Mouse (Mus musculus): Measurements from ENCODE around the gene Cfap206.
A peak's percentile ranks its signal among the peaks of the same experiment; 100 is the strongest.
"Not testable (repeated sequence)": the region's sequence is repeated elsewhere in the genome, so short reads cannot be mapped to it uniquely, and the experiment has no call there.

Gene Cfap206

GRCm38 (mm10) chr4:34729851-34730341 lies at the start of gene Cfap206:
TSS of gene Cfap206 (minus strand) at chr4:34730206.
- peak; percentile 9 for DNase-seq

- DNase-seq = peak; percentile 88
Measured at GRCm38 (mm10) chr4:34777677-34778527, 47.9 kb upstream of the Cfap206 start, which contains the start of gene Smim8. TSS of gene Smim8 (minus strand) at chr4:34778423.

- DNase-seq = no peak
Measured at GRCm38 (mm10) chr4:34771652-34772371, 41.8 kb upstream of the Cfap206 start.

DNA sequence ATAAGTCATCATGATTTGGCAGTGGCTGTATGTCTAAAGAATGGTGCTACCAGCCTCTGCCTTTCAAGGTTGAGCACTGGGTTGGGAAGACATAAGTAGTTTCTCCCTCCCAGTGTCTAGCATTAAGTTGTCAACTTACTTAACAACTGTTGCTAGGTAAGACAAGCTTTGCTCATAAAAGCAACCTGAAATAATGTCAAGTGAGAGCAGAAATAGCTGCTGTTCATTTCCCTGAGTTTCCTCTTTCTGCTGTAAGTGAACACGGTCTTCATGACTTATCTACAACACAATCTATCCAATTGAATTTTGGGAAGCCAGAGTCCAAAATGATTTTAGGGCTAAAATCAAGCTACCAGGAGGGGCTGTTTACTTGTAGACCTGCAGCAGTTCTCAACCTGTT lies 26.2 kb upstream of the Cfap206 start, which contains the start of gene Gm136:
Gene Gm136 (minus strand): TSS at position 101 of the 400 bp plus-strand sequence.
- DNase-seq = no peak

DNA sequence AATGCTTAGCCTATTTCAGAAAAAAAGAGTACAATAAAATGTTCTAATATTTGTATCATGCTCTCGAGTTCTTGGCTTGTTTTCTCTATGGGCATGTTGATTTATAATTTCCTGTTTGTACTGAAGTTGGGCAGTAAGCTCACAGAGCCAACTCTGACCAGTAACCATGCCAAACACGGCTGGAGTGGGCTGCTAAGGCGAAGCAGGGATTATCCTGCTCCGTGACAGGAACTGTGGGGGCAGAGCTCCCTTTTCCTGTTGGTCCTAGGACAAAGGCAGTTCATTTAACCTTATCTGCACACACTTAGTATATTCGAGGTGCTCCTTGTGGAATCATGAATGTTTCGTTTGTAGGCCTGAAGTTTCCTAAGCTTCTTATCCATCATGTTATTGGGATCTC lies 19.2 kb upstream of the Cfap206 start:
- no peak for DNase-seq

GRCm38 (mm10) chr4:34734461-34734860 lies 4.5 kb upstream of the Cfap206 start:
- no peak for DNase-seq

DNA sequence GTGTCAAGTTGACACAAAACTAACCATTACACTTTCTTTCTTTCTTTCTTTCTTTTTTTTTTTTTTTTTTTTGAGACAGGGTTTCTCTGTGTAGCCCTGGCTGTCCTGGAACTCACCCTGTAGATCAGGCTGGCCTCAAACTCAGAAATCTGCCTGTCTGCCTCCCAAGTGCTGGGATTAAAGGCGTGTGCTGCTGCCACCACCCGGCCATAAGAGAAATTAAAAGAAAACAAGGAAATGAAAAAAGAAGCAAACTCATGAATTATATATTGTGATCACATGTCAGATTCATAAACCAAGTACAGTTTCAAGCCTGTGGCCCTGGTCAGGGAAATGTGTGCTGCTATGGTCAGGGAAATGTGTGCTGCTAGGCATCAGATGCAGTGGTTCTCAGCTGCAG lies 3.4 kb upstream of the Cfap206 start:
- DNase-seq = not testable (repeated sequence)

DNA sequence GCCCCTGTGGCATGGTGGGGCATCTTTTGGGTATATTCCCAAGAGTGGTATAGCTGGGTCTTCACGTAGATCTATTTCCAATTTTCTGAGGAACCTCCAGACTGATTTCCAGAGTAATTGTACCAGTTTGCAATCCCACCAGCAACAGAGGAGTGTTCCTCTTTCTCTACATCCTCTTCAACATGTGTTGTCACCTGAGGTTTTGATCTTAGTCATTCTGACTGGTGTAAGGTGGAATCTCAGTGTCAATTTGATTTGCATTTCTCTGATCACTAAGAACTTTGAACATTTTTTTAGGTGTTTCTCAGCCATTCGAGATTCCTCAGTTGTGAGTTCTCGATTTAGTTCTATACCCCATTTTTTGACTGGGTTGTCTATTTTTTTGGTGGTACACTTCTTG lies 4.3 kb downstream of the Cfap206 start:
- DNase-seq = not testable (repeated sequence)

GRCm38 (mm10) chr4:34724306-34724705 lies 5.7 kb downstream of the Cfap206 start:
- no peak for DNase-seq

- no peak for DNase-seq
Measured at GRCm38 (mm10) chr4:34723186-34723585, 6.8 kb downstream of the Cfap206 start.

GRCm38 (mm10) chr4:34720127-34720895 lies 9.7 kb downstream of the Cfap206 start:
- DNase-seq = no peak

DNA sequence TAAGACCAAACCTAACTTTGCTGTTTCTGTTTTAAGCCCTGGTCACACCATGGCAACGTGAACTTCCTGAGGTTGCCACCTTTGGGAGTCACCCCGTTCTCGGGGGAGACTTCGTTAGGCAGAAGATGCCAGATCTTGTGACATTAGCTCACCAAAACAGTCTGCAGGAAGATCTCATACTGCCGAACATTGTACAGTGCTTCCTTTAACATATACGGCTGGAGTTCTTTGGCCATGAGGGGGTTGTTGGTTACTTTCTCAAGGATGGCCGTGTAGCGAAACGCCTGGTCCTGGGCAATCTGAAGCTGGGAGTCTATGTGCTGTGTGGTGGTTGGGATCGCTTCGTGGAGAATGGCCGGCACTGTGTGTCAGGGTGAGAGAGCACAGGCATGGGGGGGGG lies 10.6 kb downstream of the Cfap206 start:
- DNase-seq = no peak

DNA sequence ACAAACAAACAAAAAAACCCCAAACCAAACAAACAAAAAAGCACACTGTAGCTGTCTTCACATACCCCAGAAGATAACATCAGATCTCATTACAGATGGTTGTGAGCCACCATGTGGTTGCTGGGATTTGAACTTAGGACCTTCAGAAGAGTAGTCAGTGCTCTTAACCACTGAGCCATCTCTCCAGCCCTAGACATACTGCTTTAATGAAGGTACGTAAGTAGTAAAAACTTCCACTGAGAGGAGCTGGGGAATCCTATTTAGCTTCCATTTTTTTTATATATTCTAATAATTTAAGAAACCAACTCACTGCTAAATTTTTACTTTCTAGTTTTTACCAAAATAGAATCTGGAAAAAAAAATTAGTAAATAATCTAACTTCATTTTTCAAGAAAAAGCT lies 14.9 kb downstream of the Cfap206 start:
- no peak for DNase-seq

DNA sequence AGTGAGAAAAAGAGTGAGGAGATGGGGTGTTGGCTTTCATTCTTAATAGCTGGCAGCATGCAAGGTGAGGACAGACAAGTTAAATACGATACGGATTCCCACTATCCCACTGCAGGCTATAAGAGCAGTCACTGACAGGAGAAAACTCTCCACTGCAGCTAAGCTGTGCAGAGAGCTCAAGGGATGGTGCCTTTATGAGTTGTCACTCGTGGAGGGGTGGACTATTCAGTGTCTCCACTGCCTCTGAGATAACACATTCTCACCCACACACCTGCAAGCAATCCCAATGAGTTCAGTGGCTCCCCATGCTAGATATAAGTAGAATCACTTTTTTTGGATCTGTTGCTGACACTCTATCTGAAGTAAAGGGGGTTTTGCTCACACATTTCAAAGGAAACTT lies 21.9 kb downstream of the Cfap206 start:
- no peak for DNase-seq

DNA sequence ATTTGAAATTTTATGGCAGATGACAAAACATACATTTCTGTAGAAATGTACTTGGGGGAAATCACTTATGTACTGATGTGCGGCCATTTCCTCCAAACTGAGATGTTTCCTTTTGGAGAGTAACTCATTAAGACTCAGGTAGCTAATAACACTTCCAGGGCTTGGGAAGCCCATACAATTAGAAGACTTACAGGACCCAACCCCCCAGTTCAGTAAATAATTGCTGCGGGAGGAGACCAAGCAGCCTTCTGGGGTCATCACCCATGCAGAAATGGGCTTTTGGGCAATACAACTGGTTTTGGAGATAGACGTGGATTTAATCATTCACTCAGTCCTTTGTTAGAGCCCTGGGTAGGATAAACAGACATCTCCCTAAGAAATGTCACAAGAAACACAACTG lies 22.8 kb downstream of the Cfap206 start:
- no peak for DNase-seq

- DNase-seq = no peak
Measured at GRCm38 (mm10) chr4:34703029-34703428, 27.0 kb downstream of the Cfap206 start.

DNA sequence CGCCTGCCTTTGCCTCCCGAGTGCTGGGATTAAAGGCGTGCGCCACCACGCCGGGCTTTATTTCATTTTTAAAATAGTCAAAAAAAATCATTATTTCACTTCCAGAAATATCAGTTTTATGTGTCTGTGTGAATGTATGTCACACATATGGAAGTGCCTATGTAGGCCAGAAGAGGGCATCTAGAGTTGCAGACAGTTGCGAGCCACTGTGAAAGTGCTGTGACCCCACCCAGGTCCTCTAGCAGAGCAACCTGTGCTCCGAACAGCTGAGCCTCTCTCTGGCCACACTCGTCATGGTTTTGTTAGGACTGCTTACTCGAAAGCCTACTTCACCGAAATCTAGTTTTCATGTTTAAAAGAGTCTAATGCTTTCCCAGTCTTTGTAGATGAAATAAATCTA lies 27.8 kb downstream of the Cfap206 start:
- DNase-seq = no peak

DNA sequence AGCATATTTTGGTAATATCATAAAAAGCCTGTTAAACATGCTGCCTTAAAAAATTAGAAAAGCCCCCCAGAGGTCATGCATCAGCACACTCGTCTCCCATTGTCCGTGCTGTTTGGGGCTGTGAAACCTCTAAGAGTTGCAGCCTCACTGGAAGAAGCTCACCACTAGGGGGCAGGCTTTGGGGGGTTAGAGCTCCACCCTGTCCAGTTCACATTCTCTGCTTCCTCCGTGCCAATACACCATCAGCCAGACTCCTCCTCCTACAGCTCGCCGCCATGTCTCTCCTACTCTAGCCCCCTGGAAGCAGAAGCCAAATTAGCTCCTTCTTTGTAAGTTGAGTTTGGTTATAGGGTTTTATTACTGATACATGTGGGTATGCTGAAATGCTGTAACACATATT lies 28.5 kb downstream of the Cfap206 start:
- no peak for DNase-seq

DNA sequence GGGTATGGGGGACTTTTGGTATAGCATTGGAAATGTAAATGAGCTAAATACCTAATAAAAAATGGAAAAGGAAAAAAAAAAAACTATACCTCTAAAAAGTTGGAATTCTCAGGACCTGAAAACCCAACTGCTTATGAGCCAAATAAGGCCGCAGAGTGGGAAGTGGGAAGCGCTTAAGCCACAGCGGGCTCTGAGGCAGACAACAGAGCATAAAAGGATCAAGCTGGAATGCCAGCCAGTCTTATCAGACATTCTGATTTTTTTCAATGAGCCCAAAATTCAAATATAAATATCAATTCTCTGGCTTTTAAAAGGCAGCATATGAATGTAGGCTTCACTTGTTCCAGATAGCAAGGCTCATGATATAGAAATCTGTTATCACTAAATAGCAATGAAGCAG lies 42.0 kb downstream of the Cfap206 start:
- DNase-seq = no peak

DNA sequence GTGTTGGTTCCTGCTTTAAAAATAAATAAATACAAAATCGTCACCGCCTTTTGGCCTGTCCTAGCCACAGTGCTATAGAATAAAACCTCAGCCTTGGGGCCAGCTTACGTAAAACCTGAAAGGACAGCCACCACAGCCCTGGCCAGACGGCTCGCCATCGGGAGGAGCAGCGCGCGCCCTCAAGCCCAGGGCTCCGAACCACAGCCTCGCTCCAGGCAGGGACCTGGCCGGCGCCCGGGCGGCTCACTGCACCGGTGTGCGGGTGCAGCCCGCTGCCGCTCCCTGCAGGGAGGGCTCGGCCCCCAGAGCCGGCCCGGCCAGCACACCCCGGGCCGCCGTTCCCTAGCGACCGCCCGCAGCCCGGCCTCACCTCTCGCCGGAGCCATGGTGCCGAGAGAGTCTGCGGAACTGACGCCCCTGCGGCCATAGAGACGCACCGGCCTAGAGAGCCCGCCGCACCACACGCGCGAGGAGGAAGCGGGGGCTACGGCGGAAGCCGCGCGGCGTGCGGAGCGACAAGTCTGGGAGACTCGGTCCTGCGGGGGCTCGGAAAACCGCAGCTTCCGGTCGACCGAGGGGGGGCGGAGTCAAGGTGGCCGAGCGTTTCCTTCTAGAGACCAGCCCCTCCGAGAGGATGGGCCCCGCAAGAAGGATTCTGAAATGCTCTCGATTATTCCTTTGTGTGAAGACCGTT lies 43.0 kb downstream of the Cfap206 start, which contains the start of gene Slc35a1:
Gene Slc35a1 (minus strand): TSS at position 565 of the 694 bp plus-strand sequence.
- DNase-seq = peak; percentile 96

GRCm38 (mm10) chr4:34680530-34680929 lies 49.5 kb downstream of the Cfap206 start:
- no peak for DNase-seq

DNA sequence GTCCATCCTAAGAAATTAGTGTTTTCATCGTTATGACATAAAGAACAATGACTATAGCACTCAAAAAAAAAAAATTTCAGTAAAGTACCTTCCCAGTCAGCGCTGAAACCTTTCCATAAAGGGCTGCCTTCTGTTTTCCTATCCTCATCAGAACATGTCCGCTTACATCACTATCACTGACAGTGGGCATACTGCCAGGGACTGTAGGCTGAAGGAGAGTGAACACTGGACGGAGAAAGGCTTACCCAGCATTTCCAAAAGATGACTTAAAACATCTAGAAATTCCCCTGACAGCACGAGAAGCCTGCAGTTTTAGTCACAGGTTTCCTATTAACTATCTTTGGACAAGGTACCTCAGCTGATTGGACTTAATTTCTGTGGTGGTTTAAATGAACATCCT lies 56.3 kb downstream of the Cfap206 start:
- no peak for DNase-seq
